Mouse (Mus musculus) spleen, postnatal 14 days (tissue): Measurements from ENCODE around the gene Efna2.

Source experiments
- DNase-seq, 2 experiments: peaks; one replicate each; pipeline ENCODE4 v3.0.0; 2021 to 2022; ENCODE audit warnings: low spot score in 2 of 2

Gene Efna2

DNA sequence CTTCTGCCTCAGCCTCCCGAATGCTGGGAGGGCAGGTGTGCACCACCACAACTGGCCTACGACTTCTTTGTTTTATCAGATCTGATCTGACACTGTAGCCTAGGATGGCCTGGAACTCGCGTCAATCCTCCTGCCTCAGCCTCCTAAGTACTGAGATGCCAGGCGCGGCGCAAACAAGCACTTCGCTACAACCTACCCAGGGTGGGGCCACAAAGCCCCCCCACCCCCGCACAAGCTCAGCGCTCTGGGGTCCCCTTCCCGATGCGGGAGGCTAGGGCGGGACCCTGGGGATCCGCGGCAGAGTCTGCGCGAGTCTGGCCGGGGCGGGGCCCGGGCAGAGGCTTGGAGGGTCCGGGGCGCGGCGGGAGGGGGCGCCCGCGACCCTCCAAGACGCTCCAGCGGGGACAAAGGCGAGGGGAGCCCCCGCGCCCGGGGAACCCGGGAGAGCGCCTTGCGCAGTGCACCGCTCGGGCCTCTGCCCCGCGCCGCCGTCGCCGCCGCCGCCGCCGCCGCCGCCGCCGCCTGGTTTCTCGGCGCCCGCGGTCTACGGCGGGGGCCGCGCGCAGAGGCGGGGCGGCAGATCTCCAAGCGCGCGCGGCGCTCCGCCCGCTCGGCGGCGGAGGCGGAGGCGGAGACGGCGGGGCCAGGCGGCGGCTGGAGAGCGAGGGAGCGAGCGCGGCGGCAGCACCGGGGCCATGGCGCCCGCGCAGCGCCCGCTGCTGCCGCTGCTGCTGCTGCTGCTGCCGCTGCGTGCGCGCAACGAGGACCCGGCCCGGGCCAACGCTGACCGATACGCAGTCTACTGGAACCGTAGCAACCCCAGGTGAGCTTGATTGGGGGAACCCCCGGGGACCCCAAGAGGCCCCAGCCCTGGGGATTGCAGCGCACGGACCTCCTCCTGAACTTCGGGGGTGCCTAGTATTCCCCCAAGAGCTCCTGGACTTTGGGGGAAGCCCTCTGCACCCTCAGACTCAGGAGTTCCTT is at the start of gene Efna2:
Efna2 (plus strand) TSS at position 415 of the 984 bp plus-strand sequence.
- DNase-seq = no peak

DNA sequence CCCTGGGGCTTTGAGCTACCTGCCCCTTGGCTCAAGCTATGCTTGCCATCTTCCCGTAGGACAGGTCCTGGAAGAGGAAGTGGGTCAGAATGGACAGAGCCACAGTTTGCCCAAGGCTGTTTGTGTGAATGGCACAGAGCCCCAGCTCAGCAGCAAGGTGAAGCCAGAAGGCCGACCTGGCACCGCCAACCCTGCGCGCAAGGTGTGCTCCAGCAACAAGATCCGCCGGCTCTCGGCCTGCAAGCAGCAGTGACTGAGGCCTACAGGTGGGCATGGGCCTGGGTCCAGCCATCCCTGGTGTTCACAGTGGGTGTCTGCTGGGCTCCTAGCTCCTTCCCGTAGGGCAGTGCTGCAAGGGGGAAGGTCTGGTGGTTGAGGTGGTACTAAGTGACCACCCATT is 49.4 kb upstream of the Efna2 start:
- no peak for DNase-seq

DNA sequence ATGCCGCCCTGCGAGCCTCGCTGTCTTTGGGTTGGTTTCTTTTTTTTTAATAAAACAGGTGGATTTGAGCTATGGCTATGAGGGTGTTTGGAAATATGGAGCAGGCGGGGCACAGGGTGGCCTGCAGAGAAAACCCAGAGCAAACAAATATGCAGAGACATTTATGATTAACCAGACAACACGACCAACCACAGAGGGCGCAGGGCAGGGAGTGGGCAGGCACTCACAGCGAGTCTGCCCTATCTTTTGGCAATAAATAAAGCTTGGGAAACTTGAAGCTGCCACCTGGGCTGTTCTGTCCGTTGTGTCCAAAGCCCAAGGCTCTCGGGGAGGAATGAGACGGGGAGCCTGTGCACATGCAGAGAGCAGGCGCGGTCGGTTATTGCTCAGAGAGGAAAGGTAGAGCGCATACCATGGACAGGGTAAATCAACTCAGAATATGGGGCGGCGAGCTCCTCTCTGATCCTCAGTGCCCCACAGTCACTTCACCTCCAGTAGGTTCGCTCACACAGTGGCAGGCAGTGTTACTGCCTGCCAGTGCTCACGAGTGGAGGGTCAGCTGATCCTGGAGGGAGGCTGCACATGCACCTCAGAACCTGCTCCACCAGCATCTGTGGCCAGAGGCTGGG is 48.8 kb upstream of the Efna2 start:
- DNase-seq = no peak

DNA sequence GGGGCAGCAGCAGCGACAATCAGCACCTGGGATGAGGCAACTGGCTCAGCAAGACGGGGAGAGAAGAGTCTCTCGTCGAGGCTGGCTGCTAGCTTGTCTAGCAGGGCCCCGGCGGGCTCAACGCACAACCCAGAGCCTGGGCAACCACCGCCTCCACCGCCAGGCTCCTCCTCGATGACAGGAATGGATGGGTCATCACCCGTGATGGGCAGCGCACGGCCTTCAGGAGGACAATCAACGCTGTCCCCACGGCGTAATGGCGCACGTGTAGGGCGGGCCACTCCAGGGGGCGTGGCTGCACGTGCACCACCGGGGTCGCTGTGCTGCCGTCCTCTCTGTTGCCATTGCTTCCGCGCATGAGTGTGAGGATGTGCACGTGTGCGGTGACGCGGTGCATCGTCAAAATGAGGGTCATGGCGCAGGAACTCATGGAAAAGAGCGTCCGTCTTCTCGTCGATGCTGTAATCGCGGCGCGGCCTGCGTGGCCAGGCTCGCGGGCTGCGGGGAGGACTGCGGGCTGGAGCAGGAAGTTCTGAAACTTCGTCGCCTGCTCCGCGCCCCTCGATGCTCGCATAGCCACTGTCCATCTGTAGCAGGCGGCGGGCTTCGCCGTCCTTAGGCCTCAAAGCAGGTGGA is 47.8 kb upstream of the Efna2 start:
- no peak for DNase-seq

DNA sequence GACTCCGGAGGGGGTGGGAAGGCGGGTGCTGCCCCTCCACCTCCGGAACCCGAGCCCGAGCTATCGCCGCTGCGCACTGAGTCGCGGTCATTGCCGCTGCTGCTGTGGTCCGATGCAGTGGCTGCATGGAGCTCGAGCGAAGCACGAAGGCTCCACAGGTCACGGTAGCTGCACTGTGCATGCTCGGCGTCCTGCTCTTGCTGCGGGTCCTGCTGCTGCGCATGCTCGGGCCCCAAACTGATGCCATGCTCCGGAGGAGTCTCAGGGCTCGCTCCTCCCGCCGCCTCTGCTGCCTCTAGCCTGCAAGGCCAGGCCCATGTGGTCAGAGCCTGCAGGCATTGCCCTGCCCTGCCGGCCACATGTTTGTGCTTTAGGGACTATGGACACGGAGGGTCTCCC is 47.3 kb upstream of the Efna2 start:
- DNase-seq = no peak

DNA sequence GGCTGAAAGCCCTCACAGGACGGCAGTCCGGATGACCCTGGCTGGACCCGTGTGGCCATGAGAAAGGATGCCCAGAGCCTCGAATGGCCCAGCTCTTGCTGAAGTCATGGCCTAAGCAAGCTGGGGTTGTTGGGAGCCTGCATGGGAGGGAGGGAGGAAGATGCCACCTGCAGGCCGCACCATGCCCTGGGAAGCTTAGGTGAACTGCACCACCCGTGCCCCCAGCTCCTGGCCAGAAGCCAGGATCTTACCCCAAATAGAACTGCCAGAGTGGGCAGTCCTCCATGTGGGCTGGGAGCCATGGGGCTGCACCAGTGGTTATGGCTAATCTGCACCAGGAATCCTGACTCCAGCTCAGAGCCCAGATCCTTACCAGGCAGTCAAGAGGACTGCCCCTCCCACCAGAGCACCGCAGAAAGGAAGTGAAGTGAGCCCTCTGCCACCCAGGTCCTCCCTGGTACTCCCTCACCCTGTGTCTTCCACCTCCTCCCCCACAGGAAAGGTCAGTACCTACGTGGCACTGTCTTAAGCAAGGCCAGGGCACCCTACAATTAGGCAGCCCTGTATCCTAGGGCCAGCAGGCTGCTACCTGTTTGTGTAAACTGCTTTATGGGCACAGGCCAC is 45.9 kb upstream of the Efna2 start:
- DNase-seq = no peak

DNA sequence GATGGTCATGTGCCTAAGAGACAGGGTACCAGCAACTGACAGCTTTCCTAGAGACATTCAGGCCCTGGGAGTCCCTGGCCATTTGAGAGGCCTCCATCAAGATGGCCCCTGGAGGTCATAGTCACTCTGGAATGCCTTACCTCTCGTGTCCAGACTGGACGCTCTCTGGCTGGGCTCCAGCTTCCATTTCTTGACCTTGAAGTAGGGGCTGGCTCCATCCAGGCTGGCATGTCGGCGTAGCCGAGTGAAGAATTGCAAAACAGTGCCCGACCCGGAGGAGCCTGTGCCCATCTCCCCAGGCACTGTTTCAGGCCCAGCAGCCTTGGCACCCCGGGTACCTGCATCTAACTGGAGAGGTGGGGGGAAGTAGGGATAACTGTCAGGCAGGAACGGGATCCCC is 44.9 kb upstream of the Efna2 start:
- DNase-seq = no peak

DNA sequence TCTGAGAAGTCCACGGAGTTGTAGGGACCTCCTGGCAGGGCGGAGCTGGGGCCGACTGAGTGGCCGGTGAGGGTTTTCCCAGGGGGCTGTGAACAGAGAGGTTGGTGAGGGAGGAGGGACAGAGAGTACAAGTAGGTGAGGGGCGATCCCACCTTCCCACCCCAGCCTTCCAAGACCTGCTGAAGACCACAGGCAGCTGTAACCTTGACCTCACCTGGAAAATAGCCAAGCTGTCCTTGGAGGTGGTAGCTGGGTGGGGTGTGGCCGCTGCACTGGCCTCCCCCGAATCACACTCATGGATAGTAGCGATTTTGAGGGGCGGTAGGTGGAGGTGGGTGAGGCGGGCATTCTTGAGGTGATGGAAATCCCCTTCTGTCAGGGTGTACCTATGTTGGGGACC is 44.1 kb upstream of the Efna2 start:
- no peak for DNase-seq

DNA sequence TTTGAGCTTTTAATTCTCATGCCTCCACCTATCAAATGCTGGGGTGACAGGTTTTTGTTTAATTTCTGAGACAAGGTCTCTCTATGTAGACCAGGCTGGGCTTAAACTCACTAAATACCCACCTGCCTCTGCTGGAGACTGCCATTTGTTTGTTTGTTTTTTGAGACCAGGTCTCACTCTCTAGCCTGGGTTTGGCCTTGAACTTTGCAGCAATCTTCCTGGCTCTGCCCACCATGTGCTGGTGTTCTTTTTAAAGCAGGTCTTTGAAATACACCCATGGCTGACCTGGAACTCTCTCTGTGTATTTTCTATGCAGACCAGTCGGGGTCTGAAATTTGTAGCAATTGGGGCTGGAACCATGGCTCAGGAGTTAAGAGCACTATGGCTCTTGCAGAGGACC is 43.6 kb upstream of the Efna2 start:
- no peak for DNase-seq

DNA sequence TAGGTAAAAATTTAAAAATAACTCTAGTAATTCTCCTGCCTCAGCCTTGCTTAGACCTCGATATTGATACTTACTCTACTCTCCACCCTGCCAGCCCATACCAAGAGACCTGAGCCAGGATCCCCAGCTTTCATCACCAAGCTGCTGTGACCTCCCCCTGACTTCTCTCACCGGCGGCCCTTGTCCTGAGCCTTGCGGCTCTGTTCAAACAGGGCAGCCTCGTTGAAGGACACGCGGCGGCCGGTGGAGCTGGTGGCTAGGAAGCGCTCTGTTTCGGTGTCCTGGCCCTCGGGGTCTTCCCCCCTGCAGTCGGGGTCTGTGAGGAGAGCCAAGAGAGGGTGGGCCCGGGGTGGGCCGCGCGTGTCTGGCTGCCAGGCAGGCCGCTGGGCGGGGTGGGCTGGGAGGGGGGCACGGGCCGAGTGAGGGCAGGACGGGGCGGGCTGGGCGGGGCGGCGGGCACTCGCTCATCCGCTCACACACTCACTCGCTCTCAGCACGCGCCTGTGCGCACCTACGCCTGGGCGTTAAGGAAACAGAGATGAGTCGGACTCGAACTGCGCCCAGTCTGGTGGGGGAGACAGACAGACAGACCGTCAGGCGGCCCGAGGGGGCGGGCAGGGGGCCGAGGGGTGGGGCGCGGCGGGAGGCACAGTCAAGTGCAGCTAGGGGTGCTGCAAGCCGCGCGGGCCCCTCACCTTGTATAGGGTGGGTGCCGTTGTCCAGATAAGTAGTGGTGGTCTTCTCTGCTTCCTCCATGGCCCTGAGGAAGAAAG is 42.9 kb upstream of the Efna2 start:
- DNase-seq = no peak

DNA sequence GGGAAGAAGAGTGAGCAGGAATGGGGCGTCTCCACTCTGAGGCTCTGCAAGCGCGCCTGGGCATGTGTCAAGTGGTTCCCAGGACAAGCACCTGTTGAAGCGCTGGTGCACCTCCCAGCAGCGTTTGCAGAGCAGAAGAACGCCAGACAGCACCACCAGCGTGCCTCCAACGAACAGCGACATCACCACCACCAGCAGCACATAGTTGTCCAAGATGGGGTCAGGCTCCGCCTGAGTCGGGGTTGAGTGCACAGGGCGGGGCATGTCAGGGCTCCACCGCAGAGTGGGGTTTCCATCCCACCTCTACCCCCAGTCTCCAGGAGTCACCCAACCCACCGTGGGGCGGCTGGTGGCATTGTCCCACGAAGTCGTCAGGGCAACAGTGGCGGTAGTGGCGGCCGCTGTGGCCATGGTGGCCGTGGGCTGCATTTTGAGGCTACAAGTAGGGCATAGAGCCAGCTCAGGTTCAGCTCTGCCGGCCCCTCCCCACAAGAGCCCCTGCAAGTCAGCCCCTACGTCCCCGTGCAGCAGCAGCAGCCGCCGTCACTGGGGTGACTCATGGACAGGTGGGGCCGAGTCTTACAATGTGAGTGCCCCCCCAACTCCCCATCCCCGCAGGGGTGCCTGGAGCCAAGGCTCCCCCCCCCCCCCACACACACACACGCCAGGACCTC is 42.2 kb upstream of the Efna2 start:
- DNase-seq = no peak

DNA sequence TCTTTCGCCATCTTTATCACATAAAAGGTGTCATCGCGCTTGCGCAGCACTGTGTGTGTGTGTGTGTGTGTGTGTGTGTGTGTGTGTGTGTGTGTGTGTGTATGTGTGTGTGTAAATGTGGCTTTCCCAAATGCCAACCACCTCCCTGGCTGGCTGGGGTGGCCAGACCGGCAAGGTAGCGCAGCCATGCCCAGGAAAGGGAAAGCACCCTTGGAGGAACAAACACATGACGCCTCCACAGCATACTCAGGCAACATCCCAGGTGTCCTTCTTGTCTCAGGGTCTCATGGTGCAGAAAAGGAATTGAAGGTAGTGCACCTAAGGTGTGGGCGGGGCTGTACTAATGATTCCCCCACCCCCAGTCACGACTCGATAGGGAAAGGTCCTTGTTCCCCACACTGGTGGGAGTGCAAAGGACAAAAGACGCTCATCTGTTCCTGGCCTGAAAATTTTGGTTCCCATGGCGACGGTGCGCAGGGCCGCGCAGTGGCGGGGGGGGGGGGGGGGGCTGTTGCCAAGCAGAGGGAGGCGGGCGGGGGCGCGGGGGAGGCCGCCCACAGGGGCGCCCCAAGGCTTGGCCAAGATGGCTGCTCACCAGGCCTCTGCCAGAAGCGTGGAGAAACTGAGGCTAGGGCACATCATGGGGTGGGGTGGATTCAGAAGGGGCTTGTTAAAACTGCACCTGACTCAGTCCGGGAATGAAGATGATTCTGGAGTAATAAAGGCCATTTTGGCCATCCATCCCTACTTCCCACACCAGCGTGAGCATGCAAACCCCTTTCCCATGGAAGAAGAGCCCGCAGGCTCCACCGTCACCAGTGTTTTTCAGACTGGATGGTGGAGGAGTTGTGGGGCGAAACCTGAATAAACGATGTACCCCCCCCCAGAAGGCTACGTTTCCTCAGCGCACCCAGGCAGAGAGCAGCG is 41.4 kb upstream of the Efna2 start:
- DNase-seq = no peak

DNA sequence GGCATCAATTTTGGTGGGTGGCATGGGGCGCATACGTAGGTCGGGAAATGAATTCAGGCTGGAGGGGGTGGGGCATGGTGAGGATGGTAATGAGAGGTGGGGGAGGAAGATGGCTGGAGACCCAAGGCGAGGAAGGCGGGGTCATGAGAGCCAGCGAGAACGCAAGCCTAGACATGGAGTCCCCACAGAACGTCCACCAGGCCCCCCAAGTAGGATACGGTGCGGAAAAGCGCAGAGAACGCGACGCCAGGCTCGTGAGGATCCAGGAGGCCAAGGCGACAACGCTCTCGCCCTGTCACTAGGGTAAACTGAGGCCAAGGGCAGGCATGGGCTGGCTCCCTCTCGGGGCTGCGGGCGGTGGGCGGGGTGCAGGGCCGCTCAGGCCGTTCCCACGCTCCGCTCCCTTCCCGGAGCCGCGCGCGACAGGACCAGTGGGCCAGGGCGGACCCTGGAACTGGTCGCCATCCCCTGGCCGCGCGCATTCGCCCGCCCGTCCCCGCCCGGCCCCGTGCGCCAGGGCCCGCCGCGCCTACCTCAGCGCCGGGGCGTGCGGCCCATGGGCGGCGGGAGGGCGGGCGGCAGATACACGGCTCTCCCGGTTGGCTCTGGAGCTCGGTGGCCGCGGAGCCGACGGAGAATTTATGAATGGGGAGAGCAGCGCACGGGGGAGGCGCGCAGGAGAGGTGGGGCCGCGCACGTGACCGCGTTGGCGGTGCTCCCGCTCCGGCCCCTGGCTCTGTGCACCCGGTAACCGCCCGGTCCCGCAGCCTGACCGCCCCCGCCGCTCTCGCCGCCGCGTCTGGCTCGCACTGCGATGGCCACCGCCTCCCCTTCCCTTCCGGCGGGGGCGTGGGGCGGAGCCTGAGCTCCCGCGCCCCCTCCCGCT is 40.5 kb upstream of the Efna2 start, which contains the start of gene Atp5d:
Atp5d (plus strand) TSS at position 80 of the 886 bp plus-strand sequence.
- no peak for DNase-seq

DNA sequence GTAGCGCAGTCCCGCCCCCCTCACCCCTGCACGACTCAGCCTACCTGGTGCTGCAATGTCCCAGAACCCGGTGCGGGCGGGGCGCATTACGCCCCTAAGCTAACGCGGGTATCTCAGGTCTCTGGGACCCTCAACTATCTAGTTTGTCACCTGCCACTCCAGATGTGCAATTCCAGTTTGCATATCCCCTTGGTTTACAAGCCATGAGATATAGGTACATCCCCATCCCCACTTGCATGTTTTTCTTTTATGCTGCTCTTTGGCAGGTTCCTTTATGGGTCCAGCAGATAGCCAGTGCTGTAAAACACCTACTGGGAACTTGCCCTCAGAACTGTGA is 39.9 kb upstream of the Efna2 start:
- no peak for DNase-seq

DNA sequence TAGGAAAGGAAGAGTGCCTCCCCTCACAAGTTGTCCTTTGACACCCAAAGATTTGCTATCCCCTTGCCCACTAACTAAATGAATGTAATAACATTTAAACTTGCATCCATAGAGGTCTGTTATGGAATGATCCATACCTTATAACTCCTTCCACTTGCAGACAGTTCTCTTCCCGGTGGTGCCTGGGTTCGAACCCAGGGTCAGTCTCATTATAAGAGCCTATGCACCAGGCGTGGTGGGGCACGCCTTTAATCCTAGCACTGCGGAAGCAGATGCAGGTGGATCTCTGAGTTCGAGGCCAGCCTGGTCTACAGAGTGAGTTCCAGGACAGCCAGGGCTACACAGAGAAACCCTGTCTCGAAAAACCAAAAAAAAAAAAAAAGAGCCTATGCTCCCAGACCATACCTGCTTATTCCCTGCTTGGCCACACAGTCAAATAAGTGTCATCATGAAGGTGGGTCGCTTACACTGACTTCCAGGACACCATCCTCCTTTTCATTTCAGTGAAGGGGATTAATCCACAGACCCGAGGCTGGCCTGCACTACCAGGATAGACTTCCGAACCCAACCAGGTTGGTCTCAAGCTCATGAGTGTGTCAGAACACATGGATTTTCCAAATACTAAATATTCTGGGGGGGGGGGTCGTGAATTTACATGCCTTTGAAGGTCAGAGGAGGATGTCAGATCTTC is 39.2 kb upstream of the Efna2 start:
- no peak for DNase-seq

DNA sequence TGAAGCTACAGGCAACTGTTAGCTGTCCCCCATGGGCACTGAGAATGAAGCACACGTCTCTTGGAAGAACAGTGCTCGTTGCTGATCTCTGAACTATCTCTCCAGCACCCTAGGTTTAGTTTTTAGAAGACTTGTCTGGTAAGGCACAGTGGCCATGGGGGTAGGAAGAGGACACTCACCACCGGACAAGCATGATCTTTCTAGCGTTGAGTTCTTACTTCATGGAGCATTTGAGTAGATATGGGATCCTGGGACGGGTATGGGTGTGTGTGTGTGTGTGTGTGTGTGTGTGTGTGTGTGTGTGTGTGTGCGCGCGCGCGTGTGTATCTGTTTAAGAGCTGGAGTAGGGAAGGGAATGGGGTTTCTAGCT is 38.6 kb upstream of the Efna2 start, which contains the start of gene Cbarp:
Cbarp (minus strand) TSS at position 170 of the 370 bp plus-strand sequence.
- DNase-seq = no peak

DNA sequence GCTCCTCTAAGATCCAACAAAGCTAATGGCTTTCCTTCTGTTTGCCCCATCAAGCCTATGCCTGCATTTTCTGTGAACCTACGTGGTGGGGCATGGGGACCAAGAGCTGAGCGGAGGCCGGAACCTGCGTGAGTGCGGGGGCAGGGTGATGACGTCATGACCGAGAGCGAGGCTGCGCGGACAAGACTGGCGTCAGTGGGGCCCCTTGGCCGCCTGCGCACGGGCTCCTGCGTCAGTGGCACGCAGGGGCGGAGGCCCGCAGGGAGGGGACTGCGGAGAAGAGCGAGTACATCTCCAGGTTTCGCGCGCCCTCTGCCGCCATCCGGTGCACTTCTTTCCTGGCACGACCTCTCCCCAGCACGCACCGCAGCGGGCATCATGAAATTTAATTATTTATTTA is 38.0 kb upstream of the Efna2 start:
- DNase-seq = peak; percentile 89 to 93
